Mouse (Mus musculus): ENCODE results near the gene Dscaml1.

The Dscaml1 gene

GRCm38 (mm10) chr9:45638184-45638917 lies 211.9 kb downstream of the Dscaml1 start:
- no peak for DNase-seq

GRCm38 (mm10) chr9:45644833-45645388 lies 218.5 kb downstream of the Dscaml1 start:
- no peak for DNase-seq

GRCm38 (mm10) chr9:45645526-45645925 lies 219.1 kb downstream of the Dscaml1 start:
- no peak for DNase-seq

GRCm38 (mm10) chr9:45651078-45651809 lies 224.8 kb downstream of the Dscaml1 start:
- peak; percentile 46 for DNase-seq

GRCm38 (mm10) chr9:45651810-45652177 lies 225.4 kb downstream of the Dscaml1 start:
- DNase-seq = no peak

- DNase-seq = peak; percentile 44
Measured at GRCm38 (mm10) chr9:45657172-45658062, 231.0 kb downstream of the Dscaml1 start.

GRCm38 (mm10) chr9:45660191-45660590 lies 233.8 kb downstream of the Dscaml1 start:
- DNase-seq = no peak

- no peak for DNase-seq
Measured at GRCm38 (mm10) chr9:45662471-45662870, 236.0 kb downstream of the Dscaml1 start.

GRCm38 (mm10) chr9:45663386-45664315 lies 237.2 kb downstream of the Dscaml1 start:
- peak; percentile 34 for DNase-seq

- no peak for DNase-seq
Measured at GRCm38 (mm10) chr9:45664326-45664725, 237.9 kb downstream of the Dscaml1 start.

GRCm38 (mm10) chr9:45664871-45665394 lies 238.5 kb downstream of the Dscaml1 start:
- peak; percentile 67 for DNase-seq

- no peak for DNase-seq
Measured at GRCm38 (mm10) chr9:45675931-45676330, 249.5 kb downstream of the Dscaml1 start.

- DNase-seq = peak; percentile 39
Measured at GRCm38 (mm10) chr9:45676578-45676977, 250.2 kb downstream of the Dscaml1 start.

- peak; percentile 66 for DNase-seq
Measured at GRCm38 (mm10) chr9:45677236-45677781, 250.9 kb downstream of the Dscaml1 start.

GRCm38 (mm10) chr9:45677952-45678663 lies 251.7 kb downstream of the Dscaml1 start:
- no peak for DNase-seq

GRCm38 (mm10) chr9:45678664-45679026 lies 252.2 kb downstream of the Dscaml1 start:
- DNase-seq = no peak

- DNase-seq = no peak
Measured at GRCm38 (mm10) chr9:45682461-45682998, 256.1 kb downstream of the Dscaml1 start.

GRCm38 (mm10) chr9:45693424-45694237 lies 267.2 kb downstream of the Dscaml1 start:
- DNase-seq = no peak

- DNase-seq = no peak
Measured at GRCm38 (mm10) chr9:45694256-45694655, 267.8 kb downstream of the Dscaml1 start.
